Mouse (Mus musculus) megakaryocyte-erythroid progenitor cell, adult 5 weeks (primary cell): ENCODE data around the gene Tmem210. TPM values are rescaled to one million over a fixed set of nuclear protein-coding genes. Genes with fewer than 3 reads are reported as not detected.

ENCODE experiments used
- polyA plus RNA-seq: library from polyadenylated mRNA; stranded (reverse); fragments of >175 nt; gene quantifications from 2 replicates; pipeline ENCODE4 v1.2.3, GENCODE M21; 2012

Tmem210 gene
- polyA plus RNA-seq: not detected in 2 replicates

GRCm38 (mm10) chr2:25287927-25288649 lies at the start of gene Tmem210:
Gene Tmem210, plus strand, starts transcription at chr2:25288145.

DNA sequence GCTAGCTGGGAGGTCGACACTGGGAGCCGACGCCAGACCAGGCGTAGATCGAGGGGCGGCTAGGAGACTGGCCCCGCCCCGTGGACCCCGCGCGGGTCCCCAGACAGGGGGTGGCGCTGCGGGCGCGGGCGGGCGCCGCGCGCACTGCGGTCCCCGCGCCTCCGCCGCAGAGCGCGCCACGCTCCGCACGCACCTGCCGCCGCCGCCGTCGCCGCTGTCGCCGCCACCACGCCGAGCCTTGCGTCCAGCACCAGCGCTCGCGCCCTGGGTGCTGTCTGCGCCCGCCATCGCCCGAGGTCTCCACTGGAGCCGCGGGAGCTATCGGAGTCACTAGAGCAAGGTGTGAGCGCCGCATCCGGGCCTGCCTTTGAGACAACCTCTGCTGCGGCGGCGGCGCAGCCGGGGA lies 45.8 kb upstream of the Tmem210 start, which contains the start of the genes Rnf208 and Cysrt1:
Gene Rnf208 (plus strand): TSS at position 155 of the 406 bp plus-strand sequence.
Gene Cysrt1 (minus strand): TSS at position 352 of the 406 bp plus-strand sequence.

DNA sequence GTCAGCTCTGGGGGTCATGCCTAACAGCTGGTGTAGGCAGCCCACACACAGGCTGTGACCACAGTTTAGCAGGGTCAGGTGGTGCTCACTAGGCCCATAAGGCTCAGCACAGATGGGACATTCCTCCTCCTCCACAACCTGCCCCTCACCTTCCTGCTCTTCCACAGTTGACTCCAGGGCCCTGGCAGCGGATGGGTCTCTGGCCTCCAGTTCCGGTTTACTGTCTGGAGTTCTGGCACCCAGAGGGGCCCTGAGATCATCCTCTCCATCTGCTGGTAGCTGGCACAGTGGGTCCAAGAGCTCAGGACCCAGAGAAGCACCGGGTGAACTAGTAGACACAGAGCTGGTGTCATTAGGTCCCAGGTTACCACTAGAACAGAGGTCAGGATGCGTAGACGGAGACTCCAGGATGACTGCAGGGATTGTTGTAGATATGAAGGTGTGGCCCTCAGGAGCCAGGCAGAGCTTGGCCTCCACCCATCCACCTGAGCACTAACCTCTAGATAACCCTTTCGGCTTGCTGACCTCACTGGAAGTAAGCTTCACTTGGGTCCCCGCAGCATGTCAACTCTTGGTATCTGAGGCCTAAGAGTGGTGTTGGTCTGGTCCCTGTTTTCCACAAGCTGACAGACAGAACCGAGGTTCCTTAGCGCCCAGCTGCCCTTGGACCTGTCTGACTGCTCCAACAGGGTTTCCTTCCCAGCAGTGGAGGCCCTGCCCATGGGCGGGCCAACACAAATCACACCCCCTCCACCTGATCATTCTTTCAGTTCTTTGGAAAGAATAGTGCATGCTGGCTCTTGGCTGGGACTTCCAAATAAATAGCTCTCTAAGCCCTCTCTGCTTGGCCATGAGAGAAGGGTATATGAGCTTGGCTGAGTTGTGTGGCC lies 41.5 kb upstream of the Tmem210 start, which contains the start of gene AL732309.1:
Gene AL732309.1 (minus strand): TSS at position 681 of the 890 bp plus-strand sequence.

GRCm38 (mm10) chr2:25255284-25255779 lies 32.6 kb upstream of the Tmem210 start, which contains the start of gene Tmem203:
Gene Tmem203, plus strand, starts transcription at chr2:25255439.

DNA sequence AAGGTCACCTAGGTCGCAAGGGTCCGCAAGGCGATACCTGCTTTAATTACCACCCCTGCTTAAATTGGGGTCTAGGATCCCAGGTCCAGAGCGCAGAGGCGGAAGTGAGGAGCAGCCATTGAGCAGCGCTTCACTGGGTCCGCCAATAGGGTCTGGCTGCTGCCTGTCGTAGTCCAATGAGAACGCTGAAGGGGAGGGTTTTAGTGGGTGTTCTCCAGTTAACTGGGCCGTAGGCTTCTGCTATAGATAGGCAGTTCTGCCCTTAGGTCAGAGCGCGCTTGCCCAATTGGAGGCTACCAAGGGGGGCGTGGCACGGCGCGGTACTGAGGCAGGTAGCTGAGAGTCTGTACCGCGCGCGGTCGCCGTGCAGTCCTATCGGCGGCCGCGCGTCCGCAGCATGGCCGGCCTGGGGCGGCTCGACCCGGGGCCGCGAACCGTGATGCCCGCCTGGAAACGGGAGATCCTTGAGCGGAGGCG lies 25.6 kb upstream of the Tmem210 start, which contains the start of gene Tprn:
Gene Tprn (plus strand): TSS at position 328 of the 477 bp plus-strand sequence.

GRCm38 (mm10) chr2:25271827-25272511 lies 16.0 kb upstream of the Tmem210 start, which contains the start of the genes Ssna1 and Anapc2:
Gene Ssna1, minus strand, starts transcription at chr2:25272438.
Gene Anapc2, plus strand, starts transcription at chr2:25272478.

DNA sequence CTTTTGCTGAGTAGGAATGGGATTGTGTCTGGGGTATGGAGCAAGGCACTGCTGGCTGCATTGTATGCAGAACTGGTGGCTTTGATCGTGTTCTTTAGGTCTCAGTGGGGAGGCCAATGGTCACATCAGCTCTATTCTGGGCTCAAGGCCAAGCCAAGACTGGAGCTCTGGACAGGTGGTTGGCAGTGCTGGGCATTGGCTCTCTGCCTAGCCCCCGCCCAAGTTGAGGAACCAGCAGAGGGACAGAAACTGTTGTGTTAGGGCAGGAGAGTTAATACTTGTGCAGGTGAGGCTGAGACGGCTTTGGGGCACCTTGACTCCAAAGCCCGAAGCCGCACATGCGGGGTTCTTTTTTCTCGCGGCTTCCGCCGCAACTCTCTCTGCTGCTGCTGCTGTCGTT lies 1.7 kb downstream of the Tmem210 start, which contains the start of gene Lrrc26:
Gene Lrrc26 (plus strand): TSS at position 265 of the 400 bp plus-strand sequence.

DNA sequence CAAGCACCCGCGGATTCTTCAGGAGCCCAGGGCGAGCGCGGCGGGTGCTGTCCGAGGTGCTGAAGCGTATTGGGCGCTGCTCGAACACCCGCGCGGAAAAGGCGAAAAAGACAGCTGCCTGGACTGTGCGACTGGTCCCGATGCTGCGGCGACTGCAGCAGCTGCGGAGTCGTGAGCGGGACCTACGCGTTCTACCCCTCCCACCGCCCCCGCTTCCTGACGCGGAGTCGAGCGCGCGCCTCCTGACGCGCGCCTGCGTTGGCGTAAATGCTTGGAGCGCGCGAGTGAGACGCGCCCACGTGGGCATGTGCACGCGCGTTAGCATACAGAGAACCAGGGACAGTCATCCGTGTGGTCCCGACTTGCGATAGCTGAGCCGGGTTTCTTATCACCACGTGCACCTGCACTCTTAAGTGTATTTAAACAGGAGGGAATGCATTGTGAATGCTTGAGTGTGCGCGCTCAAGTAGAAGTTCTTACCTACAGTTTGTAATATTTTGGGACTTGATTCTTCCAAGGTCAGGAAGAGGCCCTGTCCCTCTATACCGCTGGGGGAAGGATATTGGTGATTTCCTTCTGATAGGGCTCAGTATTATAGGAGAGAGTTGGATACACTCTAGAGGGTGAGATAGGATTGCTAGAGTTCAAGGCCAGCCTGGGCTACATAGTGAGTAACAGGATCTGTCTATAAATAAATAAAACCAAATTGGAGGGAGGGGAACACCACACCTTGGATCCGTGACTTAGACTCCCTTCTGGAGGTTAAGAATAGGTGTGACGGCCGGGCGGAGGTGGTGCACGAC lies 31.2 kb downstream of the Tmem210 start, which contains the start of gene Grin1:
Gene Grin1 (minus strand): TSS at position 217 of the 803 bp plus-strand sequence.

GRCm38 (mm10) chr2:25332286-25333160 lies 44.6 kb downstream of the Tmem210 start, which contains the start of gene Man1b1:
Gene Man1b1, plus strand, starts transcription at chr2:25332338.

Other genes starting within 250 kb of the Tmem210 start
- 19.1 and 31.9 TPM in 2 replicates for gene Nsmf, start 233.8 kb upstream of the Tmem210 start, polyA plus RNA-seq
- not detected in 2 replicates for gene Entpd8, start 207.8 kb upstream of the Tmem210 start, polyA plus RNA-seq
- gene Noxa1, start 193.0 kb upstream of the Tmem210 start, polyA plus RNA-seq: 0.03 and 0.15 TPM in 2 replicates
- gene Nrarp, start 107.4 kb upstream of the Tmem210 start, polyA plus RNA-seq: 4.1 and 6.7 TPM in 2 replicates
- gene Tor4a, start 91.3 kb upstream of the Tmem210 start, polyA plus RNA-seq: 8.8 and 14.5 TPM in 2 replicates
- gene Nelfb, start 76.7 kb upstream of the Tmem210 start, polyA plus RNA-seq: 26.8 and 30.3 TPM in 2 replicates
- gene Stpg3, start 73.5 kb upstream of the Tmem210 start, polyA plus RNA-seq: 0.09 and 0.26 TPM in 2 replicates
- 0.07 and 0.15 TPM in 2 replicates for gene Fam166a, start 69.4 kb upstream of the Tmem210 start, polyA plus RNA-seq
- gene Tubb4b, start 63.4 kb upstream of the Tmem210 start, polyA plus RNA-seq: 382 and 509 TPM in 2 replicates
- not detected in 2 replicates for gene Slc34a3, start 53.8 kb upstream of the Tmem210 start, polyA plus RNA-seq
- 0.12 and 0.18 TPM in 2 replicates for gene Rnf224, start 51.4 kb upstream of the Tmem210 start, polyA plus RNA-seq
- 8.5 and 13.7 TPM in 2 replicates for gene Rnf208, start 45.9 kb upstream of the Tmem210 start, polyA plus RNA-seq
- 0.22 TPM in 1 of 2 replicates, not detected in the other for gene Cysrt1, start 45.7 kb upstream of the Tmem210 start, polyA plus RNA-seq
- 2.8 TPM in 1 of 2 replicates, not detected in the other for gene AL732309.1, start 41.3 kb upstream of the Tmem210 start, polyA plus RNA-seq
- gene Tmem203, start 32.7 kb upstream of the Tmem210 start, polyA plus RNA-seq: 7.3 and 8.5 TPM in 2 replicates
- 58.1 and 64.5 TPM in 2 replicates for gene Tprn, start 25.5 kb upstream of the Tmem210 start, polyA plus RNA-seq
- gene Ssna1, start 15.7 kb upstream of the Tmem210 start, polyA plus RNA-seq: 223 and 227 TPM in 2 replicates
- 23.1 and 24.8 TPM in 2 replicates for gene Anapc2, start 15.7 kb upstream of the Tmem210 start, polyA plus RNA-seq
- not detected in 2 replicates for gene Lrrc26, start 1.8 kb downstream of the Tmem210 start, polyA plus RNA-seq
- 0.01 and 0.02 TPM in 2 replicates for gene Grin1, start 31.0 kb downstream of the Tmem210 start, polyA plus RNA-seq
- gene Man1b1, start 44.2 kb downstream of the Tmem210 start, polyA plus RNA-seq: 27.2 and 28.1 TPM in 2 replicates
- 6.3 and 7.2 TPM in 2 replicates for gene Dpp7, start 68.2 kb downstream of the Tmem210 start, polyA plus RNA-seq
- 16.7 and 24.2 TPM in 2 replicates for gene Uap1l1, start 77.5 kb downstream of the Tmem210 start, polyA plus RNA-seq
- 35.8 and 46.8 TPM in 2 replicates for gene Sapcd2, start 84.2 kb downstream of the Tmem210 start, polyA plus RNA-seq
- 0.09 and 0.39 TPM in 2 replicates for gene Entpd2, start 107.7 kb downstream of the Tmem210 start, polyA plus RNA-seq
- gene Npdc1, start 111.2 kb downstream of the Tmem210 start, polyA plus RNA-seq: 2.3 and 6.0 TPM in 2 replicates
- gene Fut7, start 135.1 kb downstream of the Tmem210 start, polyA plus RNA-seq: 19.2 and 28.1 TPM in 2 replicates
- 58.0 and 85.3 TPM in 2 replicates for gene Abca2, start 140.6 kb downstream of the Tmem210 start, polyA plus RNA-seq
- 0.61 TPM in 1 of 2 replicates, not detected in the other for gene Clic3, start 168.7 kb downstream of the Tmem210 start, polyA plus RNA-seq
- gene Paxx, start 172.9 kb downstream of the Tmem210 start, polyA plus RNA-seq: 81.2 and 90.9 TPM in 2 replicates
- gene Ptgds, start 181.9 kb downstream of the Tmem210 start, polyA plus RNA-seq: 0.83 and 1.2 TPM in 2 replicates
- gene Lcn12, start 205.8 kb downstream of the Tmem210 start, polyA plus RNA-seq: not detected in 2 replicates
- 39.7 and 48.0 TPM in 2 replicates for gene Fbxw5, start 212.6 kb downstream of the Tmem210 start, polyA plus RNA-seq
- gene C8g, start 213.6 kb downstream of the Tmem210 start, polyA plus RNA-seq: 0.13 and 0.45 TPM in 2 replicates